ENCODE assay signal across 8 mouse cellular contexts in the genomic region with DNA sequence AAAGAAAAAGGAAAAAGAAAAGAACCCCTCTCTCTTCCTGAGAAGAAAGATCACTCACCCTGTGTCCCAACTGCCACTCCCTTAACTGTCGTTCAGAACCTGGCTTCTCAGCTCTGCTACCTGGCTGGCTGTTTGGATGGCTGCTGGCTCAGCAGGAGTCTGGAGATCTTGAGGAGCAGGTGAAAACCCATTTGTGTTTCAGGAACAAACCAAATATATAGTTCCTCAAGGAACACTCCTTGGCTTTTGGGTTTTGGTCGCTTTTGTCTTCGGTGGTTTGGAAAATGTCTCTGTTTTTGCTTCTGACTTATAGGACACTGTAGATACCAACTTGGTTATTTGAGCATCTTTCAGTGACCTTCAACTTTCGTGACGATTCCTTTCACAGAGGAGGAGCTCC. TPM values are rescaled to one million over a fixed set of nuclear protein-coding genes. Genes with fewer than 3 reads are reported as not detected.
DNase-seq lines count a peak whose midpoint lies in the region; ATAC-seq and TF ChIP-seq lines count a peak whose summit lies in the region.

A gene (minus strand): TSS at position 101 of the 400 bp plus-strand sequence.

- H3K36me3 ChIP-seq in midbrain, embryonic 15.5 days (replicated peaks): no peaks in the 10 kb centered on the region

- DNase-seq in layer of hippocampus, adult 18-20 months (ENCODE audit: low spot score in 2 of 2): no peak
- no peak for DNase-seq in layer of hippocampus, adult 9-11 months
- DNase-seq in brain, embryonic 14.5 days (ENCODE audit: low read depth): no peak
- no peak for DNase-seq in heart, adult 8-10 months (ENCODE audit: low spot score)
- no peak for DNase-seq in layer of hippocampus, postnatal 25 days (ENCODE audit: extremely low spot score in 1 of 2, low spot score in 1 of 2)
- DNase-seq in thymus, postnatal 25 days: no peak
- DNase-seq in spleen, postnatal 14 days (ENCODE audit: low spot score in 2 of 2): no peak

- H3K9me3 ChIP-seq in midbrain, embryonic 15.5 days: no peaks in the 10 kb centered on the region

- 76% methylated on average over 5 of the region's 5 CpGs for WGBS in midbrain, embryonic 15.5 days

- no peaks in the 10 kb centered on the region for H3K27me3 ChIP-seq in midbrain, embryonic 15.5 days (replicated peaks)

- no peak within 1 kb of the TSS for H3K9ac ChIP-seq in midbrain, embryonic 15.5 days

- no peak within 1 kb of the TSS for H3K27ac ChIP-seq in midbrain, embryonic 15.5 days

- TF ChIP-seq CTCF in brain, embryonic 14.5 days (IDR thresholded peaks at IDR 0.05; ENCODE audit: borderline replicate concordance, extremely low read depth, insufficient read depth, insufficient read length): no peak

- ATAC-seq in midbrain, embryonic 15.5 days (replicated peaks): no peak

- no peaks in the 10 kb centered on the region for H3K4me1 ChIP-seq in midbrain, embryonic 15.5 days

- H3K4me2 ChIP-seq in midbrain, embryonic 15.5 days: no peak within 1 kb of the TSS

- no peak for TF ChIP-seq POLR2A in brain, embryonic 14.5 days (IDR thresholded peaks at IDR 0.05; ENCODE audit: borderline replicate concordance, extremely low read depth, insufficient read depth, insufficient read length, poor library complexity, severe bottlenecking)

- no peak within 1 kb of the TSS for H3K4me3 ChIP-seq in midbrain, embryonic 15.5 days

RNA-seq across cellular contexts. Expression of the gene that starts here (rescaled TPM):
- 100 to 1,000 TPM; 103 to 108 TPM for total RNA-seq in layer of hippocampus, adult 18-20 months (2021)
- 52.7 and 73.9 TPM in 2 replicates for polyA plus RNA-seq in brain, embryonic 14.5 days (2012; rRNA removed)
- total RNA-seq in heart, adult 8-10 months (2022): 10 to 100 TPM; 85.9 to 93.7 (median 90.6) TPM
- total RNA-seq in layer of hippocampus, postnatal 25 days (2021): 100 to 1,000 TPM; 103 to 112 TPM
- polyA plus RNA-seq in midbrain, embryonic 15.5 days (2015; fragmentation: Nextera tagmentation; extraction: Ambion mirVana): 56.1 and 59.5 TPM in 2 replicates
